Mouse (Mus musculus): Measurements from ENCODE around the gene Foxo1.

The Foxo1 gene

GRCm38 (mm10) chr3:52267652-52268486 is at the start of gene Foxo1:
Foxo1 (plus strand) TSS chr3:52268336.
- peak; percentile 68 to 83 for DNase-seq (ENCODE audit: low spot score in 2 of 2)

GRCm38 (mm10) chr3:52218864-52219263 is 49.3 kb upstream of the Foxo1 start:
- no peak for DNase-seq (ENCODE audit: low spot score in 2 of 2)

GRCm38 (mm10) chr3:52221082-52221481 is 47.1 kb upstream of the Foxo1 start:
- no peak for DNase-seq (ENCODE audit: low spot score in 2 of 2)

- no peak for DNase-seq (ENCODE audit: low spot score in 2 of 2)
Measured at GRCm38 (mm10) chr3:52221931-52222330, 46.2 kb upstream of the Foxo1 start.

GRCm38 (mm10) chr3:52236488-52236887 is 31.6 kb upstream of the Foxo1 start:
- no peak for DNase-seq (ENCODE audit: low spot score in 2 of 2)

- no peak for DNase-seq (ENCODE audit: low spot score in 2 of 2)
Measured at GRCm38 (mm10) chr3:52237136-52237535, 31.0 kb upstream of the Foxo1 start.

- DNase-seq (ENCODE audit: low spot score in 2 of 2): no peak
Measured at GRCm38 (mm10) chr3:52241062-52241461, 27.1 kb upstream of the Foxo1 start.

- peak in 1 of 2 experiments; percentile 69 for DNase-seq (ENCODE audit: low spot score in 2 of 2)
Measured at GRCm38 (mm10) chr3:52242457-52243105, 25.6 kb upstream of the Foxo1 start.

GRCm38 (mm10) chr3:52243271-52244021 is 24.7 kb upstream of the Foxo1 start:
- DNase-seq (ENCODE audit: low spot score in 2 of 2): no peak

GRCm38 (mm10) chr3:52245996-52246830 is 21.9 kb upstream of the Foxo1 start:
- no peak for DNase-seq (ENCODE audit: low spot score in 2 of 2)

- no peak for DNase-seq (ENCODE audit: low spot score in 2 of 2)
Measured at GRCm38 (mm10) chr3:52251184-52251583, 17.0 kb upstream of the Foxo1 start.

- no peak for DNase-seq (ENCODE audit: low spot score in 2 of 2)
Measured at GRCm38 (mm10) chr3:52253656-52254461, 14.3 kb upstream of the Foxo1 start.

GRCm38 (mm10) chr3:52254496-52254895 is 13.6 kb upstream of the Foxo1 start:
- DNase-seq (ENCODE audit: low spot score in 2 of 2): no peak

- DNase-seq (ENCODE audit: low spot score in 2 of 2): peak in 1 of 2 experiments; percentile 60
Measured at GRCm38 (mm10) chr3:52257782-52258441, 10.2 kb upstream of the Foxo1 start.

GRCm38 (mm10) chr3:52258532-52258931 is 9.6 kb upstream of the Foxo1 start:
- no peak for DNase-seq (ENCODE audit: low spot score in 2 of 2)

- DNase-seq (ENCODE audit: low spot score in 2 of 2): peak in 1 of 2 experiments; percentile 70
Measured at GRCm38 (mm10) chr3:52262431-52263161, 5.5 kb upstream of the Foxo1 start.

GRCm38 (mm10) chr3:52264354-52264753 is 3.8 kb upstream of the Foxo1 start:
- DNase-seq (ENCODE audit: low spot score in 2 of 2): no peak

GRCm38 (mm10) chr3:52266606-52267160 is 1.5 kb upstream of the Foxo1 start:
- DNase-seq (ENCODE audit: low spot score in 2 of 2): no peak

GRCm38 (mm10) chr3:52267293-52267651 is 864 bp upstream of the Foxo1 start:
- DNase-seq (ENCODE audit: low spot score in 2 of 2): no peak

All from frontal cortex, postnatal 10 days (tissue).